Mouse (Mus musculus) bone marrow macrophage, adult 2 months (primary cell): Measurements from ENCODE around the gene Cdh4.

ENCODE experiments used
- CTCF ChIP-seq: IDR thresholded peaks from 2 replicates; pipeline ENCODE4 v1.5.1; 2012; ENCODE audit warnings: low read depth, mild to moderate bottlenecking, low read length, moderate library complexity
- POLR2A ChIP-seq: IDR thresholded peaks from 2 replicates; pipeline ENCODE4 v1.6.1; 2012; ENCODE audit warnings: mild to moderate bottlenecking, low read depth, low read length, borderline replicate concordance

GRCm38 (mm10) chr2:179948820-179949219 lies 506.6 kb downstream of the Cdh4 start:
- no peak for TF ChIP-seq CTCF
- no peak for TF ChIP-seq POLR2A
